Mouse (Mus musculus) bone marrow, adult 2 months (tissue): ENCODE data around the gene Gm30191.

Experiments used
- CTCF ChIP-seq: fragments of 200-500 bp; IDR thresholded peaks from 2 replicates; pipeline ENCODE4 v1.5.1; 2011; ENCODE audit warnings: low read length, control low read depth; ENCODE audit not compliant: control insufficient read depth, insufficient read depth
- POLR2A ChIP-seq: fragments of 200-500 bp; IDR thresholded peaks from 2 replicates; pipeline ENCODE4 v1.6.1; 2011; ENCODE audit warnings: low read depth, mild to moderate bottlenecking, control low read depth, low read length, borderline replicate concordance; ENCODE audit not compliant: control insufficient read depth

GRCm38 (mm10) chr4:134296523-134296922 is 49.8 kb downstream of the Gm30191 start:
- TF ChIP-seq CTCF (no peak), POLR2A (no peak)
